In the genomic region with DNA sequence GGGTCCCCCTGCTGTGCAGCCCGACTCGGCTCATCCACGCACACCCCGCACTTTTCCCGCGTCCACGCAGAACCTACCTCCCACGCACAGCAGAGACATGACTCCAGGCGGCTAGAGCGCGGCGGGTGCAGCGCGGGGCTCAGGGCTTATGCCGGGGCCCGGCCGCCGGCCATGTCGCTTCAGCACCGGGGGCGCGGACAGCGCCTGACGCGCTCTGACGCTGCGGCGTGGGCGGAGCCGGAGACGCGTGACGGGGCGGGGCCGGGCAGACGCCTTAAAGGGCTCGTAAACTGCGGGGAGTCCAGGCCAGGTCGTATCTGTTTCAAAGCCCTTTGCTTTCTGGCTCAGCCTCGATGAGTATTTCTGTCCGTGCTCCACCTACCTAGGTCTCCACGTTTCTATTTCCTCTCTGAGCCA, we compare ENCODE assay signal across 8 mouse cellular contexts. TPM values are rescaled to one million over a fixed set of nuclear protein-coding genes. Genes with fewer than 3 reads are reported as not detected.
DNase-seq lines count a peak whose midpoint lies in the region; ATAC-seq and TF ChIP-seq lines count a peak whose summit lies in the region.

Unc13a (minus strand) TSS at position 209 of the 417 bp plus-strand sequence.

- no peaks in the 10 kb centered on the region for H3K36me3 ChIP-seq in hindbrain, embryonic 13.5 days

- POLR2A ChIA-PET in Patski (lab: Charles Lee): interaction anchor here (0.7 kb wide), 1 partner anchor 9 kb away, joined by 3 read pairs; no protein-coding TSS in a partner anchor

- no peaks in the 10 kb centered on the region for H3K9me3 ChIP-seq in hindbrain, embryonic 13.5 days

- in situ Hi-C loops in Patski (cut with MboI; ENCODE audit: low pct_unique_long_range_greater_than_20kb): no loop called here

- CTCF ChIA-PET in Patski (lab: Charles Lee): interaction anchor here (1.6 to 2.0 kb wide), 3 partner anchors 10 to 40 kb away, joined by 3 to 6 read pairs (median 5); no protein-coding TSS in a partner anchor

- H3K4me1 ChIP-seq in hindbrain, embryonic 13.5 days (replicated peaks): peaks cover 52% of the 10 kb centered on the region

- no peak for TF ChIP-seq CTCF in Patski (IDR thresholded peaks at IDR 0.05)

- peak within 1 kb of the TSS; percentile 85 for H3K4me3 ChIP-seq in hindbrain, embryonic 13.5 days

- WGBS in hindbrain, embryonic 13.5 days: under 1% methylated on average over 42 of the region's 42 CpGs

- no peak for DNase-seq in Patski (ENCODE audit: low read depth, low spot score)
- peak; percentile 99 for DNase-seq in cerebellum, postnatal 10 days
- DNase-seq in frontal cortex, postnatal 14 days (ENCODE audit: low spot score in 2 of 2): peak; percentile 85 to 89
- peak; percentile 89 to 92 for DNase-seq in layer of hippocampus, postnatal 25 days (ENCODE audit: extremely low spot score in 1 of 2, low spot score in 1 of 2)
- DNase-seq in lung, postnatal 14 days: peak; percentile 94
- peak; percentile 91 for DNase-seq in ovary, postnatal 36 days (ENCODE audit: low spot score)
- DNase-seq in thymus, postnatal 14 days: peak; percentile 93

- peak within 1 kb of the TSS; percentile 88 for H3K4me2 ChIP-seq in hindbrain, embryonic 13.5 days

- no peaks in the 10 kb centered on the region for H3K27me3 ChIP-seq in Patski
- peaks cover 35% of the 10 kb centered on the region for H3K27me3 ChIP-seq in hindbrain, embryonic 13.5 days

- peak; percentile 67 for ATAC-seq in Patski
- ATAC-seq in hindbrain, embryonic 13.5 days (ENCODE audit: low FRiP score): peak; percentile 55

- peak within 1 kb of the TSS; percentile 96 for H3K27ac ChIP-seq in hindbrain, embryonic 13.5 days

- peak within 1 kb of the TSS; percentile 88 for H3K9ac ChIP-seq in hindbrain, embryonic 13.5 days

RNA-seq across cellular contexts. Expression of gene Unc13a, which starts in this region (rescaled TPM):
- polyA plus RNA-seq in Patski (2021): 2.5 TPM
- 18.0 and 18.9 TPM in 2 replicates for polyA plus RNA-seq in hindbrain, embryonic 13.5 days (2015; fragmentation: Nextera tagmentation; extraction: Ambion mirVana)
- total RNA-seq in layer of hippocampus, postnatal 25 days (2021): 100 to 1,000 TPM; 235 to 291 TPM
